In genomic region chr9:70009754-70010304, GRCm38 (mm10) we compare ENCODE assay signal across 32 mouse cellular contexts. TPM values are rescaled to one million over a fixed set of nuclear protein-coding genes. Genes with fewer than 3 reads are reported as not detected.
DNase-seq lines count a peak whose midpoint lies in the region; ATAC-seq and TF ChIP-seq lines count a peak whose summit lies in the region.
"Had no signal": no experiment of that assay in that cellular context is flagged by ENCODE, and none has a peak within 500 bp of the region (broad histone marks: within the 10 kb centered on the region; RNA-seq: fewer than 3 reads in every experiment).

No protein-coding gene starts in this region.

- H3K9me3 ChIP-seq in liver, embryonic 16.5 days (replicated peaks; ENCODE audit: control insufficient read depth, low read length): no peaks in the 10 kb centered on the region
- H3K9me3 ChIP-seq in lung, postnatal 0 days (ENCODE audit: low read length): no peaks in the 10 kb centered on the region
- H3K9me3 ChIP-seq: embryonic facial prominence, embryonic 12.5 days; hindbrain, embryonic 13.5 days; midbrain, embryonic 15.5 days had no signal

- no peak overlapping the region for H3K4me2 ChIP-seq in liver, embryonic 16.5 days (ENCODE audit: low read depth, low read length)
- no peak overlapping the region for H3K4me2 ChIP-seq in lung, postnatal 0 days (replicated peaks; ENCODE audit: low read depth, low read length)
- H3K4me2 ChIP-seq: embryonic facial prominence, embryonic 12.5 days; heart, embryonic 11.5 days; hindbrain, embryonic 13.5 days; lung, embryonic 14.5 days; midbrain, embryonic 15.5 days had no signal

- TF ChIP-seq EP300 in lung, postnatal 0 days (IDR thresholded peaks at IDR 0.05): no peak

- no peak overlapping the region for H3K9ac ChIP-seq in liver, adult 2 months (ENCODE audit: low read depth, low read length)
- H3K9ac ChIP-seq in liver, embryonic 16.5 days (ENCODE audit: low read depth, low read length): no peak overlapping the region
- H3K9ac ChIP-seq in lung, postnatal 0 days (replicated peaks; ENCODE audit: low read depth): no peak overlapping the region
- H3K9ac ChIP-seq: embryonic facial prominence, embryonic 12.5 days; hindbrain, embryonic 13.5 days; lung, embryonic 14.5 days; midbrain, embryonic 15.5 days had no signal

- peaks cover 33% of the 10 kb centered on the region for H3K4me1 ChIP-seq in liver, adult 2 months (ENCODE audit: control insufficient read depth, insufficient read depth, low read length)
- peaks cover 26% of the 10 kb centered on the region for H3K4me1 ChIP-seq in liver, embryonic 16.5 days (ENCODE audit: control insufficient read depth, low read depth, low read length)
- peaks cover 7% of the 10 kb centered on the region for H3K4me1 ChIP-seq in lung, postnatal 0 days (ENCODE audit: insufficient read depth, low read depth, low read length)

- no peak for TF ChIP-seq CTCF in liver, adult 2 months (IDR thresholded peaks at IDR 0.05; ENCODE audit: low read depth, low read length)
- no peak for TF ChIP-seq CTCF in lung, postnatal 0 days (IDR thresholded peaks at IDR 0.05)

- intact Hi-C loops in gastrocnemius, postnatal 36 days (cut with DNase I): no loop called here

- no peak overlapping the region for H3K4me3 ChIP-seq in liver, adult 2 months (ENCODE audit: insufficient read depth, low read depth, low read length)
- H3K4me3 ChIP-seq in liver, embryonic 16.5 days (ENCODE audit: low read depth, low read length): no peak overlapping the region
- H3K4me3 ChIP-seq in lung, postnatal 0 days (ENCODE audit: low read depth, low read length): no peak overlapping the region
- H3K4me3 ChIP-seq: embryonic facial prominence, embryonic 12.5 days; hindbrain, embryonic 13.5 days; midbrain, embryonic 15.5 days had no signal

- TF ChIP-seq POLR2A in liver, adult 2 months (IDR thresholded peaks at IDR 0.05; ENCODE audit: extremely low read depth, insufficient read depth, low read length): no peak

- peaks cover 32% of the 10 kb centered on the region for H3K36me3 ChIP-seq in liver, adult 2 months (ENCODE audit: control insufficient read depth, insufficient read depth, low read length)
- H3K36me3 ChIP-seq in liver, embryonic 16.5 days (ENCODE audit: control insufficient read depth, insufficient read depth): no peaks in the 10 kb centered on the region; the same call in 1 of the 2 replicates
- H3K36me3 ChIP-seq in lung, postnatal 0 days (ENCODE audit: insufficient read depth, low read length): peaks cover 19% of the 10 kb centered on the region; the same call in 1 of the 2 replicates

- H3K27me3 ChIP-seq in liver, adult 2 months (ENCODE audit: control insufficient read depth, insufficient read depth, low read length): no peaks in the 10 kb centered on the region
- H3K27me3 ChIP-seq in liver, embryonic 16.5 days (ENCODE audit: control insufficient read depth, insufficient read depth, low read depth, low read length): no peaks in the 10 kb centered on the region
- no peaks in the 10 kb centered on the region for H3K27me3 ChIP-seq in lung, postnatal 0 days (replicated peaks; ENCODE audit: insufficient read depth, low read length)
- H3K27me3 ChIP-seq: embryonic facial prominence, embryonic 12.5 days; hindbrain, embryonic 13.5 days; midbrain, embryonic 15.5 days had no signal

- H3K79me2 ChIP-seq in liver, adult 2 months (ENCODE audit: control insufficient read depth, insufficient read depth, low read length): peaks cover 13% of the 10 kb centered on the region

- 67% methylated on average over 8 of the region's 8 CpGs for WGBS in liver, adult 2 months
- WGBS in liver, embryonic 16.5 days (ENCODE audit: insufficient replicate concordance): 35% methylated on average over 8 of the region's 8 CpGs
- 73% methylated on average over 8 of the region's 8 CpGs for WGBS in lung, postnatal 0 days

- peak overlapping the region; percentile 50 for H3K27ac ChIP-seq in liver, adult 2 months (replicated peaks; ENCODE audit: insufficient read depth, low read depth, low read length)
- H3K27ac ChIP-seq in liver, embryonic 16.5 days (ENCODE audit: low read length): peak overlapping the region; percentile 61
- no peak overlapping the region for H3K27ac ChIP-seq in lung, postnatal 0 days (ENCODE audit: low read length)
- H3K27ac ChIP-seq: embryonic facial prominence, embryonic 12.5 days; hindbrain, embryonic 13.5 days; midbrain, embryonic 15.5 days had no signal

- DNase-seq in testis, postnatal 14 days (ENCODE audit: low spot score): peak; percentile 69
- no peak for DNase-seq in testis, postnatal 10 days (ENCODE audit: low spot score)
- peak; percentile 23 for DNase-seq in liver, adult 2 months (ENCODE audit: extremely low read depth, low read depth, low spot score)
- DNase-seq in lung, postnatal 0 days (ENCODE audit: low spot score): no peak
- no peak for DNase-seq in right cerebral cortex, adult 18-20 months
- no peak for DNase-seq in gastrocnemius, postnatal 36 days
- DNase-seq: adrenal gland, postnatal 10 days; B cell, adult 2 months; cerebellum, adult 11 months; cerebellum, adult 9-10 months; cerebellum, postnatal 36 days; embryo, embryonic 11 days; heart, postnatal 4 days; kidney, adult 9 months; kidney, postnatal 10 days; layer of hippocampus, adult 9-11 months; lung, embryonic 14.5 days; spleen, adult 18-20 months; thymus, postnatal 4 days had no signal

- ATAC-seq in liver, embryonic 16.5 days (ENCODE audit: low read depth): no peak
- no peak for ATAC-seq in lung, postnatal 0 days
- ATAC-seq: forebrain, embryonic 14.5 days; intestine, postnatal 0 days; midbrain, embryonic 15.5 days had no signal

RNA-seq across cellular contexts. Expression of gene Gtf2a2, which starts 2.5 kb away (rescaled TPM):
- total RNA-seq in liver, adult 2 months (2014; rRNA removed): 56.2 and 59.4 TPM in 2 replicates
- polyA plus RNA-seq in liver, adult 2 months (2012; rRNA removed): 11.9 and 13.4 TPM in 2 replicates
- polyA plus RNA-seq in liver, embryonic 16.5 days (2015; fragmentation: Nextera tagmentation; extraction: Ambion mirVana): 106 and 113 TPM in 2 replicates
- polyA plus RNA-seq in lung, postnatal 0 days (2015; fragmentation: Nextera tagmentation; extraction: Ambion mirVana): 126 and 142 TPM in 2 replicates
- total RNA-seq in gastrocnemius, postnatal 36 days (2021): 10 to 100 TPM; 49.1 to 52.8 TPM

RNA-seq across cellular contexts. Expression of gene Bnip2, which starts 20.6 kb away (rescaled TPM):
- 69.9 and 74.3 TPM in 2 replicates for total RNA-seq in liver, adult 2 months (2014; rRNA removed)
- polyA plus RNA-seq in liver, adult 2 months (2012; rRNA removed): 12.8 and 13.6 TPM in 2 replicates
- polyA plus RNA-seq in liver, embryonic 16.5 days (2015; fragmentation: Nextera tagmentation; extraction: Ambion mirVana): 42.3 and 43.3 TPM in 2 replicates
- polyA plus RNA-seq in lung, postnatal 0 days (2015; fragmentation: Nextera tagmentation; extraction: Ambion mirVana): 130 and 131 TPM in 2 replicates
- 10 to 100 TPM; 70.4 to 74.8 TPM for total RNA-seq in gastrocnemius, postnatal 36 days (2021)

RNA-seq across cellular contexts. Expression of gene Gcnt3, which starts 28.1 kb away (rescaled TPM):
- 0.07 and 0.09 TPM in 2 replicates for total RNA-seq in liver, adult 2 months (2014; rRNA removed)
- polyA plus RNA-seq in liver, adult 2 months (2012; rRNA removed): 0.02 TPM in 1 of 2 replicates, not detected in the other
- 0.07 TPM in 1 of 2 replicates, not detected in the other for polyA plus RNA-seq in liver, embryonic 16.5 days (2015; fragmentation: Nextera tagmentation; extraction: Ambion mirVana)
- polyA plus RNA-seq in lung, postnatal 0 days (2015; fragmentation: Nextera tagmentation; extraction: Ambion mirVana): not detected in 2 replicates
- not detected for total RNA-seq in gastrocnemius, postnatal 36 days (2021)
- total RNA-seq: adrenal gland, postnatal 10 days; gastrocnemius, adult 18-20 months; heart, postnatal 4 days; left cerebral cortex, postnatal 36 days; neutrophil, adult 5-6 weeks had no signal
- polyA plus RNA-seq: embryonic facial prominence, embryonic 12.5 days; forebrain, embryonic 14.5 days; frontal cortex, adult 2 months; gonadal fat pad, adult 2 months; heart, embryonic 11.5 days; hindbrain, embryonic 13.5 days; midbrain, embryonic 15.5 days; neural tube, embryonic 11.5 days had no signal

Comparison
In these comparisons a context has a peak if more than half of its experiments do, and no peak if none do; other contexts are left out.
1. DNase-seq: peak in testis, postnatal 14 days (single experiment) and liver, adult 2 months (single experiment); none in testis, postnatal 10 days (single experiment), lung, postnatal 0 days (single experiment), right cerebral cortex, adult 18-20 months (single experiment) and gastrocnemius, postnatal 36 days (0 of 2).